Mouse (Mus musculus) hindbrain, embryonic 15.5 days (tissue): ENCODE measurements around the gene Tiam2. TPM values are rescaled to one million over a fixed set of nuclear protein-coding genes. Genes with fewer than 3 reads are reported as not detected.

Experiments
- ATAC-seq: fragments of 200-750 bp; cut with Nextera tagmentation; 2 replicates; pipeline ENCODE4 v1.8.0; 2017; ENCODE audit warnings: low read depth, moderate number of reproducible peaks, moderate TSS enrichment; ENCODE audit not compliant: low FRiP score
- H3K27ac ChIP-seq: fragments of 300-500 bp; sonication (generic); replicated peaks from 2 replicates; pipeline ENCODE4 v1.5.1; 2015; ENCODE audit warnings: mild to moderate bottlenecking, inconsistent platforms
- H3K27me3 ChIP-seq: fragments of 300-500 bp; sonication (generic); 2 replicates; pipeline ENCODE4 v1.6.1; 2015; ENCODE audit warnings: control low read depth, inconsistent platforms
- H3K36me3 ChIP-seq: fragments of 300-500 bp; sonication (generic); 2 replicates; pipeline ENCODE4 v1.6.1; 2015; ENCODE audit warnings: control low read depth, inconsistent platforms
- H3K4me1 ChIP-seq: fragments of 300-500 bp; sonication (generic); replicated peaks from 2 replicates; pipeline ENCODE4 v1.6.1; 2015; ENCODE audit warnings: control low read depth, inconsistent platforms
- H3K4me2 ChIP-seq: fragments of 300-500 bp; sonication (generic); 2 replicates; pipeline ENCODE4 v1.6.1; 2015; ENCODE audit warnings: moderate library complexity, mild to moderate bottlenecking, inconsistent platforms
- H3K4me3 ChIP-seq: fragments of 300-500 bp; sonication (generic); 2 replicates; pipeline ENCODE4 v1.5.1; 2015; ENCODE audit warnings: mild to moderate bottlenecking, inconsistent platforms
- H3K9ac ChIP-seq: fragments of 300-500 bp; sonication (generic); 2 replicates; pipeline ENCODE4 v1.6.1; 2015; ENCODE audit warnings: inconsistent platforms
- H3K9me3 ChIP-seq: fragments of 300-500 bp; sonication (generic); 2 replicates; pipeline ENCODE4 v1.6.1; 2016; ENCODE audit warnings: control low read depth, inconsistent platforms
- WGBS: fragments of 180-500 bp; shearing (Covaris S2); methylation state at CpG from one replicate; pipeline ENCODE4 v1.1.7; 2015; 5-methylcytosine and 5-hydroxymethylcytosine counted together
- polyA plus RNA-seq: library from polyadenylated mRNA; unstranded; fragments of >200 nt; fragmentation: Nextera tagmentation; extraction: Ambion mirVana; gene quantifications from 2 replicates; pipeline ENCODE4 v1.2.1, GENCODE M21; 2015

Gene Tiam2
- polyA plus RNA-seq, result 3.9 and 7.3 TPM in 2 replicates

- Histone ChIP-seq H3K4me1 (peaks cover 22% of the 10 kb centered on the region), H3K9ac (peak within 1 kb of the TSS; percentile 42), H3K4me2 (peak within 1 kb of the TSS; percentile 89), H3K27me3 (peaks cover 25% of the 10 kb centered on the region), H3K4me3 (peak within 1 kb of the TSS; percentile 50), H3K9me3 (no peaks in the 10 kb centered on the region), H3K27ac (peak within 1 kb of the TSS; percentile 42; the same call in 1 of the 2 replicates), H3K36me3 (no peaks in the 10 kb centered on the region)
- WGBS, result under 1% methylated on average over 55 of the region's 55 CpGs
- peak; percentile 81 for ATAC-seq
Measured at GRCm38 (mm10) chr17:3326148-3326902, at the start of gene Tiam2. TSS of gene Tiam2 (plus strand) at chr17:3326573.

- Histone ChIP-seq H3K9me3 (no peaks in the 10 kb centered on the region), H3K4me1 (peaks cover 12% of the 10 kb centered on the region; the same call in 1 of the 2 replicates), H3K36me3 (no peaks in the 10 kb centered on the region), H3K27me3 (no peaks in the 10 kb centered on the region), H3K9ac (no peak overlapping the region), H3K27ac (no peak overlapping the region), H3K4me3 (no peak overlapping the region), H3K4me2 (no peak overlapping the region)
- WGBS, result 78% methylated on average over 2 of the region's 2 CpGs
- no peak for ATAC-seq
Measured at GRCm38 (mm10) chr17:3280321-3280720, 46.1 kb upstream of the Tiam2 start.

- WGBS, result 77% methylated on average over 5 of the region's 5 CpGs
- Histone ChIP-seq H3K36me3 (no peaks in the 10 kb centered on the region), H3K4me3 (no peak overlapping the region), H3K27ac (no peak overlapping the region), H3K4me1 (0 out of 2 replicates have a peak, but pooled peaks cover 8% of the 10 kb centered on the region), H3K4me2 (no peak overlapping the region), H3K9me3 (no peaks in the 10 kb centered on the region), H3K9ac (no peak overlapping the region), H3K27me3 (no peaks in the 10 kb centered on the region)
- ATAC-seq, result no peak
Measured at GRCm38 (mm10) chr17:3281939-3282338, 44.4 kb upstream of the Tiam2 start.

GRCm38 (mm10) chr17:3285030-3285671 is 41.2 kb upstream of the Tiam2 start:
- H3K4me3 ChIP-seq, result no peak overlapping the region
- H3K27me3 ChIP-seq, result no peaks in the 10 kb centered on the region
- 0 out of 2 replicates have a peak, but pooled peaks cover 8% of the 10 kb centered on the region for H3K4me1 ChIP-seq
- WGBS, result 37% methylated on average over 8 of the region's 8 CpGs
- no peak overlapping the region for H3K9ac ChIP-seq
- ATAC-seq, result peak; percentile 83
- no peak overlapping the region for H3K4me2 ChIP-seq
- peak overlapping the region; percentile 74 for H3K27ac ChIP-seq
- H3K9me3 ChIP-seq, result no peaks in the 10 kb centered on the region
- no peaks in the 10 kb centered on the region for H3K36me3 ChIP-seq

- ATAC-seq, result no peak
- no peaks in the 10 kb centered on the region for H3K27me3 ChIP-seq
- WGBS, result 74% methylated on average over 8 of the region's 8 CpGs
- H3K4me1 ChIP-seq, result 0 out of 2 replicates have a peak, but pooled peaks cover 8% of the 10 kb centered on the region
- no peaks in the 10 kb centered on the region for H3K9me3 ChIP-seq
- H3K9ac ChIP-seq, result no peak overlapping the region
- H3K36me3 ChIP-seq, result no peaks in the 10 kb centered on the region
- H3K4me3 ChIP-seq, result no peak overlapping the region
- H3K4me2 ChIP-seq, result no peak overlapping the region
- H3K27ac ChIP-seq, result no peak overlapping the region
Measured at GRCm38 (mm10) chr17:3286123-3286825, 40.1 kb upstream of the Tiam2 start.

- no peak overlapping the region for H3K9ac ChIP-seq
- H3K9me3 ChIP-seq, result no peaks in the 10 kb centered on the region
- H3K4me3 ChIP-seq, result no peak overlapping the region
- peaks cover 5% of the 10 kb centered on the region; the same call in 1 of the 2 replicates for H3K36me3 ChIP-seq
- H3K4me1 ChIP-seq, result 0 out of 2 replicates have a peak, but pooled peaks cover 8% of the 10 kb centered on the region
- no peaks in the 10 kb centered on the region for H3K27me3 ChIP-seq
- no peak overlapping the region for H3K27ac ChIP-seq
- no peak for ATAC-seq
- H3K4me2 ChIP-seq, result no peak overlapping the region
- 28% methylated on average over 6 of the region's 6 CpGs for WGBS
Measured at GRCm38 (mm10) chr17:3288341-3288740, 38.0 kb upstream of the Tiam2 start.

- WGBS, result 55% methylated on average over 2 of the region's 2 CpGs
- no peak overlapping the region for H3K4me2 ChIP-seq
- H3K27ac ChIP-seq, result no peak overlapping the region
- no peak for ATAC-seq
- no peak overlapping the region for H3K9ac ChIP-seq
- no peaks in the 10 kb centered on the region for H3K4me1 ChIP-seq
- no peaks in the 10 kb centered on the region for H3K9me3 ChIP-seq
- H3K4me3 ChIP-seq, result no peak overlapping the region
- H3K36me3 ChIP-seq, result peaks cover 6% of the 10 kb centered on the region; the same call in 1 of the 2 replicates
- H3K27me3 ChIP-seq, result no peaks in the 10 kb centered on the region
Measured at GRCm38 (mm10) chr17:3295097-3295496, 31.3 kb upstream of the Tiam2 start.

GRCm38 (mm10) chr17:3299487-3299886 is 26.9 kb upstream of the Tiam2 start:
- WGBS, result 69% methylated on average over 6 of the region's 6 CpGs

GRCm38 (mm10) chr17:3305926-3306325 is 20.4 kb upstream of the Tiam2 start:
- H3K27ac ChIP-seq, result no peak overlapping the region; the same call in 1 of the 2 replicates
- ATAC-seq, result no peak; the same call in 1 of the 2 replicates
- H3K4me3 ChIP-seq, result no peak overlapping the region
- H3K9me3 ChIP-seq, result no peaks in the 10 kb centered on the region
- no peaks in the 10 kb centered on the region for H3K27me3 ChIP-seq
- H3K4me2 ChIP-seq, result no peak overlapping the region
- H3K9ac ChIP-seq, result no peak overlapping the region
- 0 out of 2 replicates have a peak, but pooled peaks cover 2% of the 10 kb centered on the region for H3K4me1 ChIP-seq
- 52% methylated on average over 2 of the region's 2 CpGs for WGBS
- no peaks in the 10 kb centered on the region for H3K36me3 ChIP-seq

More at GRCm38 (mm10) chr17:3299487-3299886, 26.9 kb upstream of the Tiam2 start:
- H3K27me3 ChIP-seq, result no peaks in the 10 kb centered on the region
- H3K9ac ChIP-seq, result no peak overlapping the region
- no peaks in the 10 kb centered on the region for H3K4me1 ChIP-seq
- 0 out of 2 replicates have a peak, but pooled peaks cover 2% of the 10 kb centered on the region for H3K36me3 ChIP-seq
- no peak overlapping the region for H3K27ac ChIP-seq
- H3K4me2 ChIP-seq, result no peak overlapping the region
- H3K4me3 ChIP-seq, result no peak overlapping the region
- no peak for ATAC-seq
- H3K9me3 ChIP-seq, result no peaks in the 10 kb centered on the region

GRCm38 (mm10) chr17:3313711-3314624 is 12.4 kb upstream of the Tiam2 start:
- Histone ChIP-seq H3K27ac (peak overlapping the region; percentile 28), H3K4me3 (peak overlapping the region; percentile 48), H3K9me3 (no peaks in the 10 kb centered on the region), H3K4me2 (peak overlapping the region; percentile 78), H3K27me3 (no peaks in the 10 kb centered on the region), H3K4me1 (peaks cover 9% of the 10 kb centered on the region; the same call in 1 of the 2 replicates), H3K36me3 (no peaks in the 10 kb centered on the region), H3K9ac (peak overlapping the region; percentile 47)
- peak; percentile 97 for ATAC-seq
- 5% methylated on average over 60 of the region's 60 CpGs for WGBS

- Histone ChIP-seq H3K4me2 (peak overlapping the region; percentile 78), H3K36me3 (no peaks in the 10 kb centered on the region), H3K9me3 (no peaks in the 10 kb centered on the region), H3K9ac (peak overlapping the region; percentile 47), H3K4me1 (peaks cover 9% of the 10 kb centered on the region; the same call in 1 of the 2 replicates), H3K27me3 (no peaks in the 10 kb centered on the region), H3K4me3 (peak overlapping the region; percentile 48), H3K27ac (peak overlapping the region; percentile 28; the same call in 1 of the 2 replicates)
- peak; percentile 15; the same call in 1 of the 2 replicates for ATAC-seq
- 35% methylated on average over 3 of the region's 3 CpGs for WGBS
Measured at GRCm38 (mm10) chr17:3314625-3315020, 11.8 kb upstream of the Tiam2 start.
